Mouse (Mus musculus) testis, postnatal 10 days (tissue): ENCODE results near the gene Nfatc2ip.
A peak's percentile ranks its signal among the peaks of the same experiment; 100 is the strongest.

Source experiments
- DNase-seq: peaks from one replicate; pipeline ENCODE4 v3.0.0; 2021; ENCODE audit warnings: low spot score

Gene Nfatc2ip

GRCm38 (mm10) chr7:126396298-126397119 is at the start of gene Nfatc2ip:
Gene Nfatc2ip (minus strand): TSS chr7:126396737.
- DNase-seq, result peak; percentile 94

DNA sequence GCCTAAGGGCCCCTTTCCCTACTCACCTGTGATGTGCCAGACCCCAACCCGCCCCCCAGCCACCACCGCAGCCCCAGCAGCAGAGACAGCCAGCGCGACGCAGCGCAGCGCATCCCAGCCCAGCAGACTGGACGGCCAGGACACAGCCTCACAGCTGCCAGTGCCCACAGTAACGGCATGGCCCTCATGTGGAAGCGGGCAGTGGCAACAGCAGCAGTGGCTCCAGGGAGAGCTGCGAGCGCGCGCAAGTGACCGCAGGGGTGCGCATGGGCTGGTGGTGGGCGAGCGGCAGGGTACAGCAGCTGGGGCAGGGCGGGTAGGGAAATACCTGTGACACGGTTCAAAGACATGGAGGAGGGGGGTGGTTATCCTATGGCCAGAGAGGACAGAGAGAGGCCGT is 49.7 kb upstream of the Nfatc2ip start:
- no peak for DNase-seq

DNA sequence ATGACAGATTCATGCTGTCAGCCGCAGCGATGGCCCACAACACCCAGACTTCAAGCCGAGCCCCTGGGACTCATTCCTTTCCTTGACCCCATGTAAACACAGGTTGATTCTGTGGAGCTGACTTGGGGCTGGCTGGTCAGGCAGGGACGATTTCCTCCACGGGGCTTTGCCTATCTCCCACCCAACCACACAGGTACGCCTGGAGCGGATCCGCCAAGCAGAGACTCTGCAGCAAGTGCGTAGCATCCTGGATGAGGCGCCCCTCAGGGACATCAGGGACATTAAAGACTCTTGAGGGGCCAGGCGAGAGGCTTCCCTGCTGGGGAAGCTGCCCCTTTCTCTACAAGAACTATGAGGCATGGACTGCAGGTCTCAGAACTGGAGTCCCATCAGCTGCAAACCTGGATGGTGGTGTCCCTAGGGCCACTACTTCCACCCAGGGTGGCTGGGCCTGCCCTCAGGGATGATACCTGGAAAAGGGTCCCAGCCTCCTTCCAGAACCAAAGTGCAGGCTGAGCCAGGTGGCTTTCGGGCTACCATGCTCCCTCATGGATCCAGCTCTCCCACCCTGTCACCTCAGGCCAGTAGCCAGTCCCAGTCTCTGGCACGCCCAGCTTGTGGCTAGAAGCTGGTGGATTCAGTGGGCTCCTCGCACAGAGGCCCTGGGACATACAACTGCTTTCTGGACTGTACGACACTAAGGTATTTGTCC is 48.7 kb upstream of the Nfatc2ip start:
- DNase-seq, result peak; percentile 36

DNA sequence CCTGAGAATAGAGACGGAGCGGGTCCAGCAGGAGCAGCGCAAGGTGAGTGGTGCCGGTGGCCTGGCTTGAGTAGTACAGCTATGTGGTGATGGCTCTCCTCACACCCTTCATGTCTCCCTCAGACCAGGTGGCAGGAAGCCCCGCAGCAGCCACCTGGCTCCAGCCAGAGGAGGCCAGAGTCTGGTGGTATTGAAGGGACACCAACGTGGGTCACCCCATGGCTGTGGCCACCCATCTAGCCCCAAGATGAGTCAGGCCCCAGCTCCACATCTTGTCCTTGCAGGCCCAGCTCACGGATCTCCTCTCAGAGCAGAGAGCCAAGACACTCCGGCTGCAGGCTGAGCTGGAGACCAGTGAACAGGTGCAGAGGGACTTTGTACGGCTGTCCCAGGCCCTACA is 48.0 kb upstream of the Nfatc2ip start:
- no peak for DNase-seq

- DNase-seq, result no peak
Measured at GRCm38 (mm10) chr7:126443997-126444396, 47.5 kb upstream of the Nfatc2ip start.

DNA sequence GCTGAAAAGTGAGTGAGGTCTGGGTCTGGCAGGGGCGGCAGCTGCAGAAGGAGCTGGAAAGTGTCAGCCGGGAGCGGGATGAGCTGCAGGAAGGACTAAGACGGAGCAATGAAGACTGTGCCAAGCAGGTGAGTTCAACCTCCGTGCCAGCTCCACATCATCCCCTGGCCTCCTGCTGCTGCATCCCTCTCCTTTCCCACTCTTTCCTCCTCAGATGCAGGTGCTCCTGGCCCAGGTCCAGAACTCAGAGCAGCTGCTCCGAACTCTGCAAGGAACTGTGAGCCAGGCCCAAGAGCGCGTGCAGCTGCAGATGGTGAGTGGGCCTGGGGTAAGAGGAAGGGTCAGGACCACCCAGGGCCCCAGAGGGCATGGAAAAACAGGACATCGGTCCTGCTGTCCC is 43.6 kb upstream of the Nfatc2ip start:
- no peak for DNase-seq

DNA sequence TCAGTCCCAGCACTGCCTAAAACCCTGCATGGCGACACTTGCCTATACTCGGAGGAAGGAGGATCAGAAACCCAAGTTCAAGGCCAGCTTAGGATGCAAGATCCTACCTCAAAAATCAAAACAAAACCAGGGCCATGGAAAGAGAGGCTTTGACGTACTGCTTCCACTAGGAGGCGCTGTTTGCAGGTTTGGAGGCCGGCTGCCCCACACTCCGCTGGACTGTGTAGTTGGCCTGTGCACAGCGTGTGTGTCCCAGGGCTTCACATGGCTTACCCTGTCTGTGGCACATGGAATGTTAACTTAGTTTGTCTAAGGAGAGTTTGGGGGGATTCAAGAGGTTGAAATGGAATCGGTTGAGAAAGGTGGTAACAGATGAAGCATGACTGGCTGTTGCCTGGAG is 40.3 kb upstream of the Nfatc2ip start:
- DNase-seq, result peak; percentile 88

DNA sequence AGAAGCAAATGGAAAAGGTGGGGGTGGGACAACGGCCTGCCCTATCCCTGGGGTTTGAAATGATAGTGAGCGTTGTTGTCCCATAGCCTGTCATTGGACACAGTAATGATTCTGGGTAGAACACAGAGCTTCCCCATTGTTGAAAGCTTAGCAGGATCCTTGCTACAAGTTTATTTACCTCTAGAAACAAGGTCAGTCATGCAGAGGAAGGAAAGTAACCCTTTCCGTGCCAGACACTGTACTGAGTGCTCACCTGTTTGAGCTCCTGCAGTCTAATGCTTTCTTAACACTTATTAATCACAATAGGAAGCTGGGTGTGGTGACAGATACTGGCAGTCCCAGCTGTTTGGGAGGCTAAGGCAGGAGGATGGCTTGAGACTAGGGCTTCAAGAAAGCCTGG is 39.3 kb upstream of the Nfatc2ip start:
- DNase-seq, result no peak

DNA sequence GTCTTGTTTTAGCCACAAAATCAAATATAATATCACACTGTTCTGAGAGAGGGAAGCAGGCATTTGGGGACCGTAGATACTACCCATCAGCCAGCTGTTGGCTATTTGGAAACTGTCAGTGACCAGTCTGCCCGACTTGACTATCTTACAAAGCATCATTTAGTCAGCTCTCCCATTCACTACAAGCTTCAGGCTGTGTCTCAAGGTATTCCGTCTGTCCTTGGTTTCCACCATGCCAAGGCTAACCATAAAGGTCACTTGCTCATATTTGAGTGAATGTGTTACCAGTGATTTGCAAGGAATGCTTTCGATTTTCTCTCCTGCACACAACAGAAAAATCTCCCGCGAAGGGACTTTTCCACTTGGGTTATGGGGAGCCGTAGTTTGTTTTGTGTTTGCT is 38.2 kb upstream of the Nfatc2ip start:
- no peak for DNase-seq

GRCm38 (mm10) chr7:126430167-126430566 is 33.6 kb upstream of the Nfatc2ip start:
- DNase-seq, result no peak

- no peak for DNase-seq
Measured at GRCm38 (mm10) chr7:126429503-126429898, 33.0 kb upstream of the Nfatc2ip start.

GRCm38 (mm10) chr7:126428631-126429502 is 32.3 kb upstream of the Nfatc2ip start, which contains the start of gene Rabep2:
Gene Rabep2 (plus strand): TSS chr7:126428759.
- DNase-seq, result peak; percentile 99

- no peak for DNase-seq
Measured at GRCm38 (mm10) chr7:126428154-126428553, 31.6 kb upstream of the Nfatc2ip start.

DNA sequence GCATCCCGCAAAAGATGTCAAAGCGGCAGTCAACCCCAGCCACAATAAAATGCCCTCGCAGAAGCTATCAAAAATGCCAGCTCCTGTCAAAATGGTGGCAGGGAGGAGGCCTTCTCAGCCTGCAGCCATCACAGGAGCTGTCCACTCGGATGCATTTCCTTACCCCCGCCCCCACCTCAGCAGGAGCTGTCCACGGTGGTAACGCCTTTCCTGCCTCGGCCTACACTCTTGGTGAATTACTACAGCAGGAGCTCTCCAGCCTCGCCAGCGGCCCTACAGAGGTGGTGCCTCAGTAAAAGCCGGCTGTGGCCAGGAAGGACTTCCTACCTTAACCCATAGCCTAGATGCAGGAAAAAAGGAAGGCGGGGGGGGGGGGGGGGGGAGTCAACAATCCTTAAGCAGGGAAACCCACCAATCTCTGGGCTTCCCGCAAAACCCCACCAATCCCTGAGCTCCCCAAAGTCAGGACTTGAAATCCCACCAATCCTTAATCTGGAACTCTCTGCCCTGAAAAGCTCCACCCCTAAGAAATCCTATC is 30.9 kb upstream of the Nfatc2ip start:
- no peak for DNase-seq

DNA sequence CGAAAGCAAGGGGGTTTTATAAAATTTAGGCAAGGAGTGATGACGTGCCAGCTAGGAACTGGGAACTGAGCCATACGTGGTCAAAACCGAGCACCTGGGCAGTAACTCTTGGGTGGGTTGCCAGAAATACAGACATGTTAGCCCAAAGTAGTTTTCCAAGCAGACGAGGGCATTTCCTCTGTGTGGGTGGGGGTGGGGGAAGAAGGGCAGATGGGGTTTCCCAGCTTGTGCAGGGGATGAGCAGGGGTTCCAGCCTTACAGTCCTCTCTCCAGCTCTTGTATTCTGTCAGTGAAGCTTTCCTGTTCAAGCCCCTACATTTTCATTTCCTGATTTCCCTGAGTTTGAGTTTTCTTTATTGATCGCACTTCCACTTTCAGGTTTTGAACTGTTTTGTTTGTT is 27.6 kb upstream of the Nfatc2ip start:
- DNase-seq, result no peak

- no peak for DNase-seq
Measured at GRCm38 (mm10) chr7:126421756-126422155, 25.2 kb upstream of the Nfatc2ip start.

DNA sequence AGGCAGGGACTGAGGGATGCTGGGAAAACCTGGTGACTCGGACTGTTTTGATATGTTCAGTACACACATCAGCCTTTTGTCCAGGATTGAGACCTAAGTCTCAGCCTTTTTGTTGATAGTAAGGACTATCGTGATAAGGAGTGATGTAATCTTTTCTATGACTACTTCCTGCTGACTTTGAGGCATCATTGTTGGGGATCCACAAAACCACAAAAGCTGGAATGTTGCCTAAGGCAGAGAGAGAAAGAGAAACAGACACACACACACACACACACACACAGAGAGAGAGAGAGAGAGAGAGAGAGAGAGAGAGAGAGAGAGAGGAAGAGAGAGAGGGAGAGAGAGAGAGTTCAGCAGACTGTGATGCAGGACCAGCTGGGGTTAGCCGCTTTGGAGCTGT is 22.0 kb upstream of the Nfatc2ip start:
- no peak for DNase-seq

DNA sequence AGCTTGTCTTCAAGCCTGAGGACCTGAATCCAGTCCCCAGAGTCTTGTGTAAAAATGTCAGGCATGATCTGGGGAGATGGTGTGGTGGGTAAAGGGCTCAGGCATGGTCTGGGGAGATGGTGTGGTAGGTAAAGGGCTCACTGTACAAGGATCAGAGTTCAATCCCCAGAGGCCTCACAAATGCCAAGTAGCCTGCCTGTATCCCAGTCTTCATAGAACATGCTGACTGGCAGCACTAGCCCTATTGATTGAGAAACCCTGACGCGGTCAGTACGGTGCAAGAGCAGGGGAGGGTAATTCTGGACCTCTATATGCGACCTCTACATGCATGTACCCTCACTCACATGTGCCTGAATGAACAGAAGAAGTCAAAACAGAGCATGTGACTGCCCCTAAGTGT is 21.1 kb upstream of the Nfatc2ip start:
- DNase-seq, result no peak

- DNase-seq, result no peak
Measured at GRCm38 (mm10) chr7:126417045-126417444, 20.5 kb upstream of the Nfatc2ip start.

DNA sequence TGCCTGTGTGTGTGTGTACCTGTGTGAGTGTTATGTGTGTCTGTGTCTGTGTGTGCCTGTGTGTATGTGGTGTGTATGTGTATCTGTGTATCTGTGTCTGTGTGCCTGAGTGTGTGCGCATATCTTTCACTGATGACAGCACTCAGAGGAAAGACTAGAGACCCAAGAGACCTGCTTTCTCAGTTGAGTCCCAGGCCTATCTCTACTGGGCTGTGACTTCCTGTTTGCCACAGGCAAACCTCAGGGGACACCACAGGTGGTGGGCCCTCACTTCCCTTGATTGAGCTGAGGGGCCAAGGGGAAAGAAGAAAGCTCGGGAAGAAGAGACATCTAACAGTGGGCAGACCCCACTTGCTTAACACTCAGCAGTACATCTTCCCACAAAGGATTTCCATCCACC is 20.1 kb upstream of the Nfatc2ip start:
- DNase-seq, result no peak

GRCm38 (mm10) chr7:126414725-126415124 is 18.2 kb upstream of the Nfatc2ip start, which contains the start of gene Cd19:
Gene Cd19 (minus strand): TSS chr7:126414889.
- no peak for DNase-seq

DNA sequence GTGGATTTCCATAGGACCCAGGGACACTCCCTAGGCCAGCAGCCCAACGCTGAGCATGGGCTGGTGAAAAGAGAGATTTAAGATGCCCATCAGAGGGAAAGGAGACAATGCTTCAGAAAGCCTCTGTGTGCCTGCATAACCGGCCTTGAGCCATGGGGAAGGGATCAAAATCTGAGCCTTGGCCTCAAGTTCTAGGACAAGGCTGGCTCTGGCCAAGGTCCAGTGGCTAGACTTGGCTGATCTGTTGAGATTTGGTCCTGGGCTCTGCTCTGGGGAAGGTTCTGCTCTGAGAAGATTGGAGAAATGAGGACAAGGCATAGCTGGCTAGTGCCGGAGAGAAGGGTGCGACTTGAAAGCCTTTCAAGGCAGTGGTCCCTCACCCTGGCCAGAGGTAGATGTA is 14.5 kb upstream of the Nfatc2ip start:
- DNase-seq, result no peak
